Mouse (Mus musculus) hindbrain, postnatal 0 days (tissue): ENCODE measurements around the gene Rab21. TPM values are rescaled to one million over a fixed set of nuclear protein-coding genes. Genes with fewer than 3 reads are reported as not detected.

Experiments
- ATAC-seq: fragments of 200-750 bp; cut with Nextera tagmentation; 2 replicates; pipeline ENCODE4 v1.8.0; 2017; ENCODE audit warnings: mild to moderate bottlenecking, moderate TSS enrichment, moderate library complexity
- DNase-seq: peaks from one replicate; pipeline ENCODE4 v3.0.0-alpha.2; 2015; ENCODE audit warnings: low spot score
- H3K27ac ChIP-seq: fragments of 300-500 bp; sonication (generic); 2 replicates; pipeline ENCODE4 v1.5.1; 2014; ENCODE audit warnings: mild to moderate bottlenecking
- H3K27me3 ChIP-seq: fragments of 300-500 bp; sonication (generic); 2 replicates; pipeline ENCODE4 v1.6.1; 2014; ENCODE audit warnings: low read length, mixed read lengths; ENCODE audit not compliant: insufficient read depth
- H3K36me3 ChIP-seq: fragments of 300-500 bp; sonication (generic); 2 replicates; pipeline ENCODE4 v1.6.1; 2014; ENCODE audit warnings: low read length, mixed read lengths; ENCODE audit not compliant: insufficient read depth
- H3K4me1 ChIP-seq: fragments of 300-500 bp; sonication (generic); 2 replicates; pipeline ENCODE4 v1.6.1; 2014; ENCODE audit warnings: antibody characterized with exemption, low read length, mixed read lengths; ENCODE audit not compliant: insufficient read depth
- H3K4me2 ChIP-seq: fragments of 300-500 bp; sonication (generic); 2 replicates; pipeline ENCODE4 v1.6.1; 2014; ENCODE audit warnings: low read depth, mild to moderate bottlenecking, low read length, moderate library complexity, mixed read lengths
- H3K4me3 ChIP-seq: fragments of 300-500 bp; sonication (generic); 2 replicates; pipeline ENCODE4 v1.5.1; 2014; ENCODE audit warnings: low read length
- H3K9ac ChIP-seq: fragments of 300-500 bp; sonication (generic); replicated peaks from 2 replicates; pipeline ENCODE4 v1.6.1; 2014; ENCODE audit warnings: mild to moderate bottlenecking, low read length, moderate library complexity, mixed read lengths
- H3K9me3 ChIP-seq: fragments of 300-500 bp; sonication (generic); 2 replicates; pipeline ENCODE4 v1.6.1; 2016; ENCODE audit warnings: low read length, mixed read lengths
- CTCF ChIP-seq: IDR thresholded peaks from 2 replicates; pipeline ENCODE4 v1.5.1; 2016; ENCODE audit warnings: antibody characterized with exemption, control low read depth, low read depth
- WGBS: fragments of 180-500 bp; shearing (Covaris S2); extraction: QIAGEN DNeasy Blood & Tissue Kit; methylation state at CpG from one replicate; pipeline ENCODE4 v1.1.7; 2014; 5-methylcytosine and 5-hydroxymethylcytosine counted together
- polyA plus RNA-seq: library from polyadenylated mRNA; unstranded; fragments of >200 nt; fragmentation: Nextera tagmentation; extraction: Ambion mirVana; gene quantifications from 2 replicates; pipeline ENCODE4 v1.2.1, GENCODE M21; 2015
- total RNA-seq: library from RNA; depleted of rRNA; stranded (reverse); fragments of >200 nt; gene quantifications from 2 replicates; pipeline ENCODE4 v1.2.3, GENCODE M21; 2014

Rab21 gene
- total and polyA plus RNA-seq, 2 experiments from 2014 or later: 9.0 to 24.8 TPM

GRCm38 (mm10) chr10:115314582-115315452 is 577 bp downstream of the Rab21 start:
- Histone ChIP-seq H3K36me3 (no peaks in the 10 kb centered on the region), H3K9ac (peak overlapping the region; percentile 98), H3K27me3 (no peaks in the 10 kb centered on the region), H3K9me3 (no peaks in the 10 kb centered on the region), H3K4me2 (peak overlapping the region; percentile 81), H3K4me3 (peak overlapping the region; percentile 100), H3K27ac (peak overlapping the region; percentile 99), H3K4me1 (peaks cover 19% of the 10 kb centered on the region)
- DNase-seq: peak; percentile 39
- no peak for TF ChIP-seq CTCF
- ATAC-seq: peak; percentile 64
- 2% methylated on average over 62 of the region's 73 CpGs for WGBS

- DNase-seq: no peak
- no peak for ATAC-seq
- Histone ChIP-seq H3K9ac (peak overlapping the region; percentile 98), H3K4me2 (peak overlapping the region; percentile 81), H3K27me3 (no peaks in the 10 kb centered on the region), H3K36me3 (no peaks in the 10 kb centered on the region), H3K4me3 (peak overlapping the region; percentile 100), H3K4me1 (peaks cover 19% of the 10 kb centered on the region), H3K9me3 (no peaks in the 10 kb centered on the region), H3K27ac (peak overlapping the region; percentile 99; the same call in 1 of the 2 replicates)
- TF ChIP-seq CTCF: no peak
- WGBS: 19% methylated on average over 6 of the region's 6 CpGs
These were observed 1.2 kb downstream of the Rab21 start for GRCm38 (mm10) chr10:115314287-115314581.

- Histone ChIP-seq H3K4me1 (peaks cover 19% of the 10 kb centered on the region), H3K36me3 (no peaks in the 10 kb centered on the region), H3K4me3 (peak overlapping the region; percentile 100), H3K27me3 (no peaks in the 10 kb centered on the region), H3K9ac (peak overlapping the region; percentile 98), H3K4me2 (peak overlapping the region; percentile 81), H3K27ac (0 out of 2 replicates have a peak overlapping the region, but pooled peaks have one; percentile 99), H3K9me3 (no peaks in the 10 kb centered on the region)
- DNase-seq (no peak), ATAC-seq (no peak)
- no peak for TF ChIP-seq CTCF
- WGBS: 52% methylated on average over 14 of the region's 14 CpGs
These were observed 1.6 kb downstream of the Rab21 start for GRCm38 (mm10) chr10:115313641-115314286.

- no peak overlapping the region for H3K4me3 ChIP-seq
- no peak overlapping the region for H3K4me2 ChIP-seq
- H3K36me3 ChIP-seq: no peaks in the 10 kb centered on the region
- H3K4me1 ChIP-seq: peaks cover 19% of the 10 kb centered on the region
- H3K27me3 ChIP-seq: no peaks in the 10 kb centered on the region
- H3K9me3 ChIP-seq: no peaks in the 10 kb centered on the region
- H3K27ac ChIP-seq: no peak overlapping the region
- H3K9ac ChIP-seq: no peak overlapping the region
- ATAC-seq (no peak), DNase-seq (no peak)
- WGBS: 69% methylated on average over 3 of the region's 3 CpGs
- no peak for TF ChIP-seq CTCF
These were observed 2.7 kb downstream of the Rab21 start for GRCm38 (mm10) chr10:115312732-115313131.

GRCm38 (mm10) chr10:115312194-115312593 is 3.2 kb downstream of the Rab21 start:
- 88% methylated on average over 5 of the region's 5 CpGs for WGBS
- no peak for TF ChIP-seq CTCF
- DNase-seq: no peak
- no peaks in the 10 kb centered on the region for H3K9me3 ChIP-seq
- no peaks in the 10 kb centered on the region for H3K36me3 ChIP-seq
- H3K4me2 ChIP-seq: no peak overlapping the region
- no peak overlapping the region for H3K4me3 ChIP-seq
- ATAC-seq: no peak
- no peaks in the 10 kb centered on the region for H3K27me3 ChIP-seq
- H3K27ac ChIP-seq: no peak overlapping the region
- H3K9ac ChIP-seq: no peak overlapping the region
- H3K4me1 ChIP-seq: peaks cover 19% of the 10 kb centered on the region

- ATAC-seq (no peak), DNase-seq (no peak)
- Histone ChIP-seq H3K27ac (no peak overlapping the region), H3K9ac (no peak overlapping the region), H3K9me3 (no peaks in the 10 kb centered on the region), H3K36me3 (no peaks in the 10 kb centered on the region), H3K4me1 (peaks cover 19% of the 10 kb centered on the region), H3K27me3 (no peaks in the 10 kb centered on the region), H3K4me3 (no peak overlapping the region), H3K4me2 (no peak overlapping the region)
- no peak for TF ChIP-seq CTCF
- WGBS: 80% methylated on average over 14 of the region's 14 CpGs
These were observed 4.0 kb downstream of the Rab21 start for GRCm38 (mm10) chr10:115311263-115311965.
